Mouse (Mus musculus): Measurements from ENCODE around the gene Lyrm9.
"Not testable (repeated sequence)": the region's sequence is repeated elsewhere in the genome, so short reads cannot be mapped to it uniquely, and the experiment has no call there.

The Lyrm9 gene

DNA sequence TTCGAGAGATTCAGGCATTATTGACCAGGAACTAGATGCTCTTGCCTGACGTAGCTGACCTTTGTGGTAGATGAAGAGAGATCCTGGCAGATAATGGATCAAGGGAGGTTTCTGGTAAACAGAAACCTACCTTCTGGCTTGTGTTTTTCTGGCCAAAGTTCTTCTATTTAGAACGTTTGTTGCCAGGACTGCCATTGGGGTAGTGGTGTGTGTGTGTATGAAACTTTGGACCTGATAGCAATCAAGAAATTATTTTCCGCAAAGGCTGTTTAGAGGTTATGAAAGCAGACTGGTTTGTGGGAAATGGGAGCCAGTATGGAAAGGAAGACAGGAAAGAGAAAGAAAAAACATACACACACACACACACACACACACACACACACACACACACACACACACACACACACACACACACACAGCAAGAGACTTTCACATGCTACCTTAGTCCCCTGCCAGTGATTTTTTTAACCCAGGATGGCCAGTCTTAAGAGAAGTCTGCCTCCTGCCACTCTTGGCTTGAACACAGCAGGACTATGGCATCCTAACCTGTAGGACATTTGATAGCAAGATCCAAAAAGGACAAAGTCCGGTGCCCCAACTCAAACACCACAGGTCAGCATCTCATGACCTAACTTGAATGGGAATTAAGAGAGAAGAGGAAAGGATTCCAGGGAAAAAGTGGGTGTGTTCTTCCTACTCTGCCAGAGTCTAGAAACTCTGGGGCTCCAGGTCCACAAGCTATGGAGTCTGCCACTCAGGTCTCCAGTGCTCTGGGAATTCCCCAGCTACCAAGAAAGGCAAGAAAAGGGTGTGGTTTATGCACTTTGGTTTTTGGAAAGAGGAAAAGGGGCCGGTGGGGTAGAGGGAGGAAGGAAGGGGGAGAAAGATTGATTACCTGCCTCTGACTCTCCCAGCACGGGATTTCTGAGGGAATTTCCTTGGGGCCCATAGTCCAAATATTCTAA, 21.8 kb downstream of the Lyrm9 start:
- in situ Hi-C loops (cut with MboI, MseI) = loop anchor here (10.0 to 25.0 kb wide), 2 partner anchors 107 to 261 kb away; no protein-coding TSS in a partner anchor

DNA sequence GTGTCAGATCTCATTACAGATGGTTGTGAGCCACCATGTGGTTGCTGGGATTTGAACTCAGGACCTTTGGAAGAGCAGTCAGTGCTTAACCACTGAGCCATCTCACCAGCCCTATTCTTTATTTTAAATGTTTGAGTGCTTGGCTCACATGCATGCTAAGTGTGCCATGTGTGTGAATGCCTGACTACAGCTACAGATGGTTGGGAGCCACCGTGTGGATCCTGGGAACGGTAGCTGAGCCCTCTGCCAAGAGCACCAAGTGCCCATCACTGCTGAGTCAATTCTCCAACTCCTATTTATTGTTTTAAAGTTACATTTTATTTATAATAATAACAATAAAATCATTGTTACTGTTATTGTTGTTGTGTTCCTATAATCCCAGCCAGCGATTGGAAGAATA, 23.5 kb downstream of the Lyrm9 start:
- in situ Hi-C loops (cut with MboI, MseI) = loop anchor here (10.0 to 25.0 kb wide), 3 partner anchors 75 to 263 kb away; partner anchors contain the start of gene Nos2 (in 1 of the 2)

DNA sequence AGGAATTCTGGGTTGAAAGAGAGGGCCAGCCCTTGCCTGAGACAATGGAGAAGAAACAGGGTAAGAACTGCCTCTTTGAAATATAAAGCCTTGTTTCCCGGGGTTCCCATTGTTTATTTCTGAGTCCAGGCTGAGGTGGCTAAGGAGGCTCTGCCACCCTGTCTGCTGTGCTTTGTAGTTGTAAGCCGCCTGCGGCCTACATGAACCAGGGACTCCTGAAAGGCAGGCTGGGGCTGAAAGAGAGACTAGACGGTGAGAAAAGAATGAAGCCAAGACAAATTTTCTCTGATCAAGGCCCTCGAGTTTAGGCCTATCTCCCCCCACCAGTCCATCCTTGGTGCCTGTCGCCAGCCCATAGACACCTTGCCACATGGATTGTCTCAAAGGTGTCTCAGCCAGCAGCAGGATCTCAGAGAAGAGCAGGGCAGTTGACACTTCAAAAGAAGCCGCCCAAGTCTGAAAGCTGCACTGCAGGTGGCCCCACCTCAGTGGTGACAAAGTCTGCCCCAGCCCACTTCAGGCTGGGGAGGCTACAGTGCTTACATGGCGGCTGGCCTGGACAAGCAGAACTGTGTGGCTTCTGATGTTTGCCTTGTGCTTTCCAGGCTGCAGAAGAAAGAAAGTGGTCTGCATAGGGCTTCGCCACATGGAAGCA, 25.0 kb downstream of the Lyrm9 start:
- in situ Hi-C loops (cut with MboI, MseI) = loop anchor here in 1 of 2 experiments (10.0 kb wide), 1 partner anchor 73 kb away; the partner anchor contains the start of gene Nos2

DNA sequence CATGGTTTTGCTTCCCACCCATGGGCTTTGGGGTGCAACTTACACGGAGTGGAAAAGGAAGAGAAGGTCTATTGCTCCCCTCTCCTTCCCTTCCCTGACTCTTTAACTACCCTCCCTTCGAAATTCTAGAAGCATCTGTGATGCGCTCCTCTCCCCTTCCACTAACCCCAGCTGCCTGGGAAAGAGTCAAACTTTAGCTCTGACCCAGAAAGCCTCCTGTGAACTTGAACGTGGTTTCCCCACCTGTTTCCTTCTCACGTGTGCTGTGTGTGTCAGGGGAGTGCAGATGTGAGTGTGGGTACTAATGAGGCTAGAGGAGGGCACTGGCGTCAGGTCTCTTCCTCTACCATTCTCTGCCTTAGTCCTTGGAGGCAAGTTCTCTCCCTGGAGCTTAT, 25.5 kb downstream of the Lyrm9 start:
- in situ Hi-C loops (cut with MboI, MseI) = loop anchor here in 1 of 2 experiments (10.0 kb wide), 1 partner anchor 73 kb away; the partner anchor contains the start of gene Nos2

DNA sequence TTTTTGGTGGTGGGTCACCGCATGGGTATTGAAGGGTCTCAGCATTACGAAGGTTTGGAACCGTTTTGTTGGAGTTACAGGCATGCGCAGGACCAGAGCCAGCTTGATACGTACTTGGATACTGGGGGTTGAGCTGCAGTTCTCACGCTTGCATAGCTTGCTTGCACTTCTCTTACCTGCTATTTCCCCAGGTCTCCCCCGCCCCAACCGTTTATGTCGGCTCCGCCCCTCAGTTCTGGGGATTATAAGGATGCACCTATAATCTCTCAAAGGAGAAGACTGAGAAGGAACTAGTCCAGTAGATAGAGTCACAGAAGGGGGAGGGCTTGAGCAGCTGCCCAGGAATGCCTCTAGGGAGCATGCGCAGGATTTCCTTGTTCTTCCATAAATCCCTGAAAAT, 26.1 kb downstream of the Lyrm9 start:
- in situ Hi-C loops (cut with MboI, MseI) = loop anchor here in 1 of 2 experiments (10.0 kb wide), 1 partner anchor 72 kb away; the partner anchor contains the start of gene Nos2

DNA sequence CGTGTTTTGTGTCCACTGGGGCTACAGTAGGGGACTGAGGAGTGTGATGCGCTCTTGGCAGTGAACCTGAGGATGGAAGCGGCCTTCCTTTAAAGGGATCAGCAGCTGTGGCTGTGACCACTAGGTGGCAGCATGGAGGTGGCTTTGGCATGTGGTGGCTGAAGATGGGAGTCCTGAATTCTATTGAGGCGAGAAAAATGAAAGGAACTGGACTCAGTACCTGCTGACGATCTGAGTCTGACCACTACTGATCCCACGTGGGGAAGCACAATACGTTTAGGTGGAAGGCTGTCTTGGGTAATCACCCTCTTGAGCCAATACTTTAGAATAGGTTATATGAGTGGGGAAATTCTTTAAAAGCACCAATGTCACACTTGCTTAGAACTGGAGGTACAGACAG, 29.9 kb downstream of the Lyrm9 start:
- in situ Hi-C loops (cut with MboI, MseI) = loop anchor here (5.0 to 10.0 kb wide), 2 partner anchors 61 to 68 kb away; partner anchors contain the start of gene Nos2 (in 1 of the 2)

DNA sequence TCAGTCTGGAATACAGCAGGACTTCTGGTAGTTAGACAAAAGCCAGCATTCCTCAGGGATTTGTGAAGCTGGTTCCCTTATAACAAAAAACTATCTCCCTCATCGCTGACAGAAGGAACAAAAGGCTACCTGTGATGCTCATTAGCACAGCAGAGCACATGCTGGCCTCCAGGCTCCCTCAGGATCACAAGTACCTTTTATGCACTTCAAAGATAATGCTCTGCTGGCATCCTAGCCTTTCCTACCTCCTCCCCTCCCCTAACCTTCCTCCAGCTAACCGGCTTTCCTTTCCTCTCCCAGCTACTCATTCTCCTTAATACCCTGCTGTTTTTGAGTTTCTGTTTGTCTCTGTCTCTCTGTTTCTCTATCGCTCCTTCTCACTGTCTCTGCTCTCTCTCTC, 31.2 kb downstream of the Lyrm9 start:
- in situ Hi-C loops (cut with MboI, MseI) = loop anchor here (5.0 to 10.0 kb wide), 2 partner anchors 60 to 67 kb away; partner anchors contain the start of gene Nos2 (in 1 of the 2)

DNA sequence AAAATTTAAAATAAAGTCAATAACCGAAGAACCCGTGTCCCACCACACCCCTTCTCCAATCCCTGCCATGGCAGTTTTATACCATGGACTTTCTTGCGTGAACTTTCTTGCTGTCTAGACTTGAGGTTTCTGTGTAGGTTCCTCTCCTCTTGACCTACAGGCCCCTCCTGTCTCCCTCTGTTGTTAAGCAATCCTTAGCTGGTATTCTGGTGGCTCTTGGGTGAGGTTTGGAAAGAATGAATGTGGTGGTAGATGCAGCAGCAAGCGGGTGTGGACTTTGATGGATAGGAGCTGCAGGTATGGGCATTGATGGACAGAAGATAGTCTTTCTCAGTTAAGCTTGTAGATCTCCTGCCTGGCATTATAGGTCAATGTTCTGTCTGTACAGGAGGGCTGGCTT, 37.5 kb downstream of the Lyrm9 start:
- in situ Hi-C loops (cut with MboI, MseI) = no loop called here

DNA sequence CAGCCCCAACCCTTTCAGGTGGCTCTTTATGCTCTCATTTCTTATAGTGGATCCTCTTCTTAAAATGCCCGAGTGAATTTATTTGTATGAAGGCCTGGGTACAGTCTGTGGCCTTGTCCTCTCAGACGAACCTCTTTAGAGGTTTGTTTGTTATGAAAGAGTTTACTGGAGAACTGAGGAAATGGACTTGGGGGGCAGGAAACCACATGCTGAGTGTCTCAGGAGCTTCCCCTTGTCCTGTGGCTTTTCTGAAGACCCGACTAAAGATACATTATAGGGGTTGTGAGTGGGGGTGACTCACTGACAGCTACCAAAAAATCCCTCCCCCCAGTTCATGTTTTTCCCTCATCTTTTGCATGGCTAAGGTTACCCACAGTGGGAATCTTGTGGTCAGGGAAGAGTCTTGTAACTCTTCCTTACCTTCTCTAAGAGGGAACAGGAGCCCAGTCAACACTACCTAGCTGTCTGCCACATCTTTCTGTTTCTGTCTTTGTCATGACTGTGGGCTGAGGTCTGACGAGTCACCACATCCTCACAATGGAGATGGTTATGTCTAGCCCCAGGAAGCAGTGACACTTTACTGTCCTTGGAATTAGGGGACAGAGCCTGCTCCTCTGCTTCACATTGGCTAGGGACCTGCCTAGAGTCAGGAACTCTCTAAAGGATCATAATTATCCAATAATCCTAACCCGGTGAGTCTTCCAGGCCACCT, 38.3 kb downstream of the Lyrm9 start:
- in situ Hi-C loops (cut with MboI, MseI) = no loop called here

DNA sequence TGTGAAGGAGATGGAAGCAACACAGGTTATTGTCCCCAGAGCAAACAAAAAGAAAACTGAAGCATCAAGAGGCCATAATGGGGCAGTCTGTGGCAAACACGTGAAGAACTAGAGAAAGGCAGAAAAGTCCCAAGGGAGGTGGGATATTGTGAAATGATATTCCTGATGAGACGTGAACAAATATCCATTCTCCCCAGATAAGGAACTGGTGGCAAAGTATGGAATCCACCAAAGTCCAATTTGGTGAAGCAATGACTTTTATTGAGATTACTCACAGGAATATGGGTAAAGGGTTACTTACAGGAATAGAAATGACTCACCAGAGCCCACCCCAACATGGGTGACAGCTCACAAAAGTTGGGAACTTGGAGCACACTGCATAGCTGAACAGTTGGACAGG, 38.9 kb downstream of the Lyrm9 start:
- in situ Hi-C loops (cut with MboI, MseI) = no loop called here

DNA sequence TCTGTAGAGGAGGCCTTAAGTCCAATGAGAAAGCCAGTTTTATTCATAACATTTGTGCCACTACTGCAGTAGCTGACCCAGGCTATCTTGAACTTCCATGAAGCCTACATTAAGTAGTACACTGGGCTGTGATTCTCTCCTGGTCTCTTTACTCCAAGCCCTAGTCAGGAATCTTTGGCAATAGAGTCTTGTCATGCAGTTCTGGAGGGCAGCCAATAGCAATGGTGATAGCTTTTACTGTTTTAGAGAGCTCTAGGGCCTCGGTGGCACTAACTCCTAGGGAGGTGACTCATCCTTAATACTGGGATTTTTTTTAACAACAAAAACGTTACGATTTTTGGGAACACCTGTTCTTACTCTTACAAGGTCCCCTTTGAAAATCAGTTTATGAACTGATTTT, 40.1 kb downstream of the Lyrm9 start:
- in situ Hi-C loops (cut with MboI, MseI) = no loop called here

DNA sequence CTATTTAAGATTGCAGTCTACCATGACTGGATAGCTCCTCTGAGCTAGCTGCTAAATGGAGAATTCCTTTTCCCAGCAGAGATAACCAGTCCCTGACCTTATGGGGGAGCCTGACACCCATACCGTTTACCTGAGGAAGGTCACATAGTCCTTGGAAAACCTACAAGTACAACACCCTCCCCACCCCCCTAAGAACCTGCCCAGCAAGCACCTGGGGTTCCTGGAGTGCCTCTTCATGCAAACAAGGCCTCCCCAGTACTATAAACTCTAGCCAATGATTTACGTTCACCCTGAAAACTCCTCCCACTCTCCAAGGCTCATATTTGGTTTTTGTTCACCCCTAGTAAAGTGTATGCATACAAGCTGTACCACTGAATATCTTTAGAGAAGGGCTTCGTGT, 41.3 kb downstream of the Lyrm9 start:
- in situ Hi-C loops (cut with MboI, MseI) = no loop called here

DNA sequence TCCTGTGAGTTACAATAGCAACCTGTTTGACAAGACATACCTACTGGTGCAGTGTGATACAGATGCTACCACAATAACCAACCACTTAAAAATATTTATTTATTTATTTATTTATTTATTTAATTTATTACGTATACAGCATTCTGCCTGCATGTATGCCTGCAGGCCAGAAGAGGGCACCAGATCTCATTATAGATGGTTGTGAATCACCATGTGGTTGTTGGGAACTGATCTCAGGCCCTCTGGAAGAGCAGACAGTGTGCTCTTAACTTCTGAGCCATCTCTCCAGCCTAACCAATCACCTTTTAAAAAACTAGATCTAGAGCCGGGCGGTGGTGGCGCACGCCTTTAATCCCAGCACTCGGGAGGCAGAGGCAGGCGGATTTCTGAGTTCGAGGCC, 42.8 kb downstream of the Lyrm9 start:
- in situ Hi-C loops (cut with MboI, MseI) = not testable (repeated sequence)

DNA sequence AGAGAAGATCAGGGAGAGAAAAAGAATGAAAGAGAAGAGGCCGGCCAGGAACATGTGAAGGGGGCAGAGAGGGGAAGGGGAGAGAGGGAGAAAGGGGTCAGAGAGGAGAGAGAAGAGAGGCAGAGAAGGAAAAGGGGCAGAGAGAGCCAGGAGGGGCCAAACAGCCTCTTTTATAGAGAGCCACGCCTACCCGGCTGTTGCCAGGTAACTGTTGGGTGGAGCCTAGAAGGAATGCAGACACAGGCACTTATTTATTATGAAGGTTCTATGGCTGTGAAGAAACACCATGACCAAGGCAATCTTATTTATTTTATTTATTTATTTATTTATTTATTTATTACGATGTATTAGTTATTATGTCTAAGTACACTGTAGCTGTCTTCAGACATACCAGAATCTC, 44.5 kb downstream of the Lyrm9 start:
- in situ Hi-C loops (cut with MboI, MseI) = no loop called here

DNA sequence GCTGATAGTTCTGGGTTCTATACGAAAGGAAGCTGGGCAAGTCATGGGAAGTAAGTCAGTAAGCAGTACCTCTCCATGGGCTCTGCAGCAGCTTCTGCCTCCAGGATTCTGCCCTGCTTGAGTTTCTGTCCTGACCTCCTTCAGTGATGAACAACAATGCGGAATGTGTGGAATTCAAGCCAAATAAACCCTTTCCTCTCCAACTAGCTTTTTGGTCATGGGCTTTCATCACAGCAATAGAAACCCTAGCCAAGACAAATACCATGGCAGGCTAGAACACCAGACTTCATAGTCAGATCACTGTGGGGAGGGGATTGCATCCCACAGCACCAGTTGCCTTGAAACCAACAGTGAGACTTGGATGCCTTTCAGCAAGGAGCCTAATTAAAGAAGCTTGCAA, 46.4 kb downstream of the Lyrm9 start:
- in situ Hi-C loops (cut with MboI, MseI) = no loop called here

DNA sequence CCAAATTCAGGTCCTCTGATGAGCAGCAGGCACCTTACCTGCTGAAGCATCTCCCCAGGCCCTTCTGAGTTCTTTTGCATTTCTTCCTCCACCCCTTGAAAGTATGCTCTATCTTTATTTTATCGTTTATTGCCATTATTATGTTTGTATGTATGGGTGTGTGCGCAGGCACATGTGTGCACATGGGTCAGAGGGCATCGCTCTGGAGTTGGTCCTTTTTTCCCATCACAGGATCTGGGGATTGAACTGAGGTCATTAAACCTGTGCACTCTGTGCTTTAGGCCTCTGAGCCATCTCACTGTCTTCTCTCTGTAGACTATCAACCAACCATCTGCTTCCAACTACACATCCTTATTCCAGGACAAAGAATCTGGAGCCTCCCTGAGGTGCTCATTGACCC, 53.3 kb downstream of the Lyrm9 start:
- in situ Hi-C loops (cut with MboI, MseI) = loop anchor here in 1 of 2 experiments (25.0 kb wide), 1 partner anchor 1492 kb away; no protein-coding TSS in a partner anchor

DNA sequence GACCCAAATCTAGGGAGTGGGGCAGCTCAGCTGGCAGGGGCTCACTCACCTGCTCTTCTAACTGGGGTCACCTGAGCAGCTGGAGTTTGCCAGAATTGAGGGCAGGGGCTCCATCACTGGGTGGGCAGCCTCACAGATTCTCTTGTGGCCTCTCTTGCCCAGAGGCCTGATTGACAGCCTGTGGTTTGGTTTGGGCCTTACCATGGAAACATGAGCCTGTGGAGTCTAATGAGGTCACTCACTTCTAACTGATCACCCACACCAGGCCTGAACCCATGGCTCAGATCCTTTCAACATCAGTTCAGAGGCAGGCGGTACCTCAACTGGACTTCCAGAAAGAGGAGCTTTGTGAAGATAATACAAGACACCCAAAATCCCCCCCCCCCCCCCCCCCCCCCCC, 60.3 kb downstream of the Lyrm9 start:
- in situ Hi-C loops (cut with MboI, MseI) = loop anchor here in 1 of 2 experiments (25.0 kb wide), 1 partner anchor 1499 kb away; no protein-coding TSS in a partner anchor

DNA sequence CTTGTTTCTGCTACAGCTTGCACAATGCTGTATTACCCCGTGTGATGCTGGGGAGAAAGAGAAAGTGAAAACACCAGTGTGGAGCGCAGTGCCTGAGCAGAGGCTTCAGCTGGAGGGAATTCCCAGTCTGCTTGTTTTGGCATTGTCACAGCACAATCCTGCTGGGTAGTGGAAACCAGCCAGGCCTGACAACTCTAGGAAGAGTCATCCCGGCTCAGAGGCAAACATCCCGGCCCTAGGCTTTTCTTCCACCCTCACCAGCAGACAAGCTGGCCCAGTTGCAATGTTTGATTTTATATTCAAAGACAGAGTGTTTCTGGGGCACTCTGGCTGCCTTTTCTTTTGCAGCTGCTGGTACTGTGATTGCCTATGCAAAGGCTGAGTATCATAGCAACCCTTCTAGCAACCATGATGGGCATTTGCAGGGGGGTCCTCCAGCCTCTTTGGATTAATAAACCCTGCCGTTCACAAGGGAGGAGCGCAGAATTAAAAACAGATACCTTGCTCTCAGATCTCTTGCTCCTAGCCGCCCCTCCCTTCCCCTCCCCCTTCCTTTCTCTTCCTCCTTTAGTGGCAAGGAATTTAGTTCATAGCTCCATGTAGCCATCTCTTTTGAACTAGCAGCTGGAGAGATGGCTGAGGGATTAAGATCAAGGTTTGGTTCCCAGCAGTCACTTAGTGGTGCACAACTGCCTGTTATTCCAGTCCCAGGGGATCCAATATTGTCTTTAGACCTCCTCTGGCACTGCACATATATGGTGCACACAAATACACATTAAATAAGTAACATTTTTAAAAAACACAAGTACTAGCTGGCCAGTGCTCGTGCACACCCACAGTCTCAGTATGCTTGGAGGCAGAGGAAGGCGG, 61.0 kb downstream of the Lyrm9 start:
- in situ Hi-C loops (cut with MboI, MseI) = loop anchor here in 1 of 2 experiments (25.0 kb wide), 1 partner anchor 1500 kb away; no protein-coding TSS in a partner anchor

DNA sequence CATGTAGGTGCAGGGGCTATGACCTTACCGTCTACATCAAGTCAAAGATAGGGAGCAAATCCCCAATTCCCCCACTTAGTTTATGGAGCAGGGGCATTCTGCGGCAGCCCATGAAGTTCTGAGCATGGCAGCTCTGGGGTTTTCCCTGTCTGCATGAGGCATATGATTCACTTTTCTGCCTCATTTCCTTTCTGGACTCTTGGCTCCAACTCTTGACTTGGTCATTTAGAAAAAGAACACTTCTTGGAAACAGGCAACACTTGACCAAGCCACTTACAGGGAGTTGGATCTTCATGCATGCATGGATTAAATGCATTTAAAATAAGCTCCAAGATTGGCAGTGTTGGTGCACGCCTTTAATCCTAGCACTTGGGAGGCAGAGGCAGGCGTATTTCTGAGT, 62.8 kb downstream of the Lyrm9 start:
- in situ Hi-C loops (cut with MboI, MseI) = loop anchor here in 1 of 2 experiments (25.0 kb wide), 1 partner anchor 1502 kb away; no protein-coding TSS in a partner anchor

All from T-helper 17 cell (primary cell).